Mouse (Mus musculus): Measurements from ENCODE around the gene Gm10409.
"Not testable (repeated sequence)": the region's sequence is repeated elsewhere in the genome, so short reads cannot be mapped to it uniquely, and the experiment has no call there.

The Gm10409 gene

DNA sequence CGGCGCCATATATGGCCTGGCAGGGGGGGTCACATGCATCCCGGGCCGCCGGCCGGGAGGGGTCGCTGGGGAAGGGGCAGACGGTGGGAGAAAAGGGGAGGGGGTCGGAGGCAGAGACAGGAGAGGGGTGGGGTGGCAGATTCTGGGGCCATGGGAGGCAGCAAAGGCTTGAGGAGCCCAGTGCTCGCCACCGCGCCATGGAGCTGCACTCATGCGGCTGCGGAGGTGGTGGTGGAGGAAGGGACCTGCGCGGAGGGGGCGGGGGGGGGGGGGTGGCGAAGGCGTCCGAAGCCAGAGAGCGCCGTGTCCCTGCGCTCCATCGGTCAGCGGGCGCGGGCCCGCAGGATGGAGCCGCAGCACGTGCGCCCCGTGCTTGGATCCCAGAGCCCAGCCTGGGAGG lies at the start of gene Gm10409:
TSS of gene Gm10409 (plus strand) at position 301 of the 400 bp plus-strand sequence.
- DNase-seq: not testable (repeated sequence)

DNA sequence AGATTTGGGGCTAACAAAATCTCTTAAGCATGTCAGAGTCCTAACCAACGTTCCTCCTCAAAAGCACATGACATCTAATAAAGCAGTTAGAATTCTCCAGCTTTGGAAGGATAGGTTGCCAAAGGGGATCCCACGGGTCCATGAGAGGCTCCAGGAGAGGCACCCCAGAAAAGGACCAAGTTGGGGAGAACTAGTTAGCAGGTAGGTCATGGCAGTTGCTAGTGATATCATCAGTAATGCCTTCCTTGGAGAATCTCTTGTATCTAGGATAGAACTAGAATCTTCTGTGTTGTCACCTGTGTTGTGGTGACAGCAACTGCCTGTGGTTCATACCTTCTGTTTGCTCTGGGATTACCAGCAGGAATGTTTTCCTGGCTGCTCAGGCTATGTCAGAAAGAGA lies 17.6 kb upstream of the Gm10409 start, which contains the start of gene Gm10413:
TSS of gene Gm10413 (plus strand) at position 301 of the 400 bp plus-strand sequence.
- not testable (repeated sequence) for DNase-seq

DNA sequence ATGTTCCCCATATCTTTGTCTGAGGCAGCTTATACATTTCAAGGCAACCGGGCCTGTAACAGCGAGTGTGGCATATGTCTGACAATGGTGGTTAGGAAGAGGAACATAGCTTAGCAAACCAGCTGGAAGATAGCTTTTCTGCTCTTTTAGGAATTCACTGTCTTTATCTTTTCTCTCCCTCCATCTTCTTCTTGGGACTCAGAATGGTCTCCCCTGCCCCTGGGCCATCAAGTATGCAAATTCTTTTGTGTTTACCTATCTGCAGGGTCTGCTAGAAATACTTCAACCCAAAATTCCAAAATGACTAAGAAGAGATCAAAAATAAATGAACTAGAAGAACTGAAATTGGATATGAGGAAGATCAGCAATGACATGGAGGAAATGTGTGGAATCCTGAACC lies 15.4 kb downstream of the Gm10409 start, which contains the start of gene Gm3005:
TSS of gene Gm3005 (plus strand) at position 301 of the 400 bp plus-strand sequence.
- DNase-seq: not testable (repeated sequence)

DNA sequence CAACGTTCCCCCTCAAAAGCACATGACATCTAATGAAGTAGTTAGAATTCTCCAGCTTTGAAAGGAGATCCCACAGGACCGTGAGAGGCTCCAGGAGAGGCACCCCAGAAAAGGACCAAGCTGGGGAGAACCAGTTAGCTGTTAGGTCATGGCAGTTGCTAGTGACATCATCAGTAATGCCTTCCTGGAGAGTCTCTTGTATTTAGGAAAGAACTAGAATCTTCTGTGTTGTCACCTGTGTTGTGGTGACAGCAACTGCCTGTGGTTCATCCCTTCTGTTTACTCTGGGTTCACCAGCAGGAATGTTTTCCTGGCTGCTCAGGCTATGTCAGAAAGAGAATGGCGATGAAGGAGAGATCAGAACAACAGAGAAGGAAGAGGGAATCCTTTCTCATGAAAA lies 36.7 kb downstream of the Gm10409 start, which contains the start of gene Gm10408:
TSS of gene Gm10408 (plus strand) at position 301 of the 400 bp plus-strand sequence.
- DNase-seq: not testable (repeated sequence)
